Mouse (Mus musculus) adipocyte (in vitro differentiated cells): ENCODE results near the gene Ephb1.

ENCODE experiments used
- DNase-seq: peaks from one replicate; pipeline ENCODE4 v3.0.0-alpha.2; 2016; ENCODE audit warnings: low spot score

Ephb1 gene

GRCm38 (mm10) chr9:102305432-102306100 is 48.9 kb downstream of the Ephb1 start:
- DNase-seq = no peak

- DNase-seq = no peak
Observed at GRCm38 (mm10) chr9:102304796-102305195, 49.7 kb downstream of the Ephb1 start.

- no peak for DNase-seq
Observed at GRCm38 (mm10) chr9:102303882-102304281, 50.6 kb downstream of the Ephb1 start.

- no peak for DNase-seq
Observed at GRCm38 (mm10) chr9:102300985-102301384, 53.5 kb downstream of the Ephb1 start.

GRCm38 (mm10) chr9:102298741-102299140 is 55.8 kb downstream of the Ephb1 start:
- DNase-seq = no peak

- DNase-seq = no peak
Observed at GRCm38 (mm10) chr9:102297986-102298385, 56.5 kb downstream of the Ephb1 start.

- no peak for DNase-seq
Observed at GRCm38 (mm10) chr9:102297176-102297575, 57.3 kb downstream of the Ephb1 start.

GRCm38 (mm10) chr9:102293605-102294004 is 60.9 kb downstream of the Ephb1 start:
- DNase-seq = no peak

- no peak for DNase-seq
Observed at GRCm38 (mm10) chr9:102291230-102291629, 63.3 kb downstream of the Ephb1 start.

- DNase-seq = no peak
Observed at GRCm38 (mm10) chr9:102288356-102288755, 66.1 kb downstream of the Ephb1 start.

- no peak for DNase-seq
Observed at GRCm38 (mm10) chr9:102275931-102276330, 78.6 kb downstream of the Ephb1 start.

GRCm38 (mm10) chr9:102274016-102274415 is 80.5 kb downstream of the Ephb1 start:
- no peak for DNase-seq

GRCm38 (mm10) chr9:102273469-102273808 is 81.1 kb downstream of the Ephb1 start:
- DNase-seq = no peak

GRCm38 (mm10) chr9:102272731-102273468 is 81.6 kb downstream of the Ephb1 start:
- DNase-seq = no peak

GRCm38 (mm10) chr9:102270496-102270895 is 84.0 kb downstream of the Ephb1 start:
- no peak for DNase-seq

GRCm38 (mm10) chr9:102267311-102268027 is 87.0 kb downstream of the Ephb1 start:
- no peak for DNase-seq

GRCm38 (mm10) chr9:102263760-102264159 is 90.7 kb downstream of the Ephb1 start:
- DNase-seq = no peak

GRCm38 (mm10) chr9:102262100-102262501 is 92.4 kb downstream of the Ephb1 start:
- no peak for DNase-seq

- no peak for DNase-seq
Observed at GRCm38 (mm10) chr9:102261511-102261910, 93.0 kb downstream of the Ephb1 start.

GRCm38 (mm10) chr9:102256407-102256806 is 98.1 kb downstream of the Ephb1 start:
- DNase-seq = no peak

GRCm38 (mm10) chr9:102255803-102256202 is 98.7 kb downstream of the Ephb1 start:
- no peak for DNase-seq

- DNase-seq = no peak
Observed at GRCm38 (mm10) chr9:102249124-102249816, 105.2 kb downstream of the Ephb1 start.
